Mouse (Mus musculus) cerebellum, postnatal 14 days (tissue): ENCODE measurements around the gene Tmtc2.
A peak's percentile ranks its signal among the peaks of the same experiment; 100 is the strongest.

Experiments
- DNase-seq, 2 experiments: peaks; one replicate each; pipeline ENCODE4 v3.0.0; 2021; ENCODE audit warnings: mixed read lengths in 2 of 2

The Tmtc2 gene

DNA sequence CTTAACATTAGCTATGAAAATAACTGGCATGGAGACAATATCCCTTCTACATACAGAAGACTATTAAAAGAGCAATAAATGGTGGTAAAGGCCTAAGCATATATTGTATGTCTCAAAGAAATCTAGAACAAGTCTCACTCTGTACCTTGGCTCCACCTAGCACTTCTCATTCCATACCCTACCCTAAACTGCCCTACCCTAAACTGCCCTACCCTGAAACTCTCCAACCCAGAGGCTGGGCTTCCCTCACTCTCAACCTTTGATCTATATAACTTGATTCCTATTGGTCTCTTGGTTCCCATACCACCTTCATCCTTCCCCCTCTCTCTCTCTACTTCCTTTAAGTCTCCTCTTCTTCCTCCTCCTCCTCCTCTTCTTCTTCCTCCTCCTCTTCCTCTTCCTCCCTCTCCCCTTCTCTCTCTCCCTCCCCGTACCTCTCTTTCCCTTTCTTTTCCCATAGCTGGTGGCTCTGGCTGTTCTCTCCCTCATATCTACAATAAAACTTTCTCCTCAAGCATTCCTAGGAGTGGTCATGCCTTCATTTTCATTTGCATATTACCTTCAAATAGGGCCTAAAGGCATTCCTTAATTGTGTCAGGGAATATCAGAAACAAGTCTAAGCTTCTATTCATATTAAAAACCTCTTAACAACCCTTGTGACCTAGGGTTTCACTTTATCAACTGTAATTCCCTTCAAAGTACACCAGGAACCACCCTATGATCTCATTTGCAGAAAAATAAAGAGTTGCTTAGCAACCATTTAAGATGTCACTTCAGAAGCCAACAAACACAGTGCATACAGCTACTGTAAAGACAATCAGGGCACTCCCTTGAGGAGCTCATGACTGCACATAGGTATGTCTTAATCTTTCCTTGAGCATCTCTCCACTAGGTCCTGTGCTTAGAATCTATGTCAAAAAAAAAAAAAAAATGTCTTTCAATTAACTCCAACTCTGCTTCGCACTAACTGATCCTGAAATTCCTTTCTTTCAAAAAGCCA is 29.9 kb downstream of the Tmtc2 start:
- DNase-seq, result no peak

DNA sequence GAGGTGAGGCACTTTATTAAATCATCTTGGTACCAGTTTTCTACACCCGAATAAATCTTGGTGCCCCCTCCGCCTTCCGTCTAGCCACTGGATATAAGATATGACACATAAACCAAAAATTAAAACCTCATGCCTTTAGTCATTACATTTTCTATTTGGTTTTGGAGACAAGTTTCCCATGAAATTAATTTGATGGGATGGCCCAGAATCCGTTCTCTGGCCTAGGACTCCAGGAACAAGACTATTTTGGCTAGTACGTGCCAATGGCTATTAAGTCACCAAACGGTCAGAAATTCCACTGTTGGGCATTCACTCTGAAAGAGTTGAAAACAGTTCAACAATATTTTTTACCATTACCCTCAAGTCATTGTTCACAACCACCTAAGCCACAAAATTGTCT is 32.2 kb downstream of the Tmtc2 start:
- no peak for DNase-seq

DNA sequence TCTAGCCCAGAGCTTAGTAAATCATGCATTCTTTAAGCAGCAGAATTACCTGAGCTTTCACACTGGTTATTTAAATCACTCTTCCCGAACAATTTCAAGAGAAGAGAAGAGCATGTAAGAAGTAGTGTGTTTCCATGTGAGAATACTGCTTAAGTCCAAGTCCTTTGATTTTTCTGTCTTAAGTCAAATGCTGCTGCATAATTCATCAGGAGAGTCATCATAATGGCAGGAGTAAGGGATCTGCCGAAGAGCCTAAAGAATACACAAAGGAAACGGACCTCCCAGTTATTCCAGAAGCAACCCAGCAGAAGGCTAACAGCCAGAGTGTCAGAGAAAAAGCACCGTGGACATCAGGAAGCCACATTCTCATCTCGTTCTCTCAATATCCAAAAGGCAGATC is 34.6 kb downstream of the Tmtc2 start:
- no peak for DNase-seq

DNA sequence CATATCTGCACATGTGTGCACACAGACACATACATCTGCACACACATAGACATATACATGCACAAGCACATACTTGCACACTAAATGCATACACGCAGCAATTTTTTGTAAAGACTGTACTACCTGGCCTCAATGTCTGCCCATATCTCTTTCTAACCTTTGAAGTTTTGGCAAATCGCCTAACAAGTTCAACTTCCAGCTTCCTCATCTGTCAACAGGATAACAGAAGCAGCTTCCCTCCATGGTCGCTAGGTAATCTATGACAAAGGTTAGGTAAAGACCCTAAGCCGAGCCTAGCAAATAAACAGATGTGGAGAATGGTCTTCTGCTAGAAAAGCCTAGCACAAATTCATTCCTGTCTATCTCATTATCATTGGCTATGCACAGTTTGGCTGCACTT is 37.3 kb downstream of the Tmtc2 start:
- DNase-seq, result no peak

DNA sequence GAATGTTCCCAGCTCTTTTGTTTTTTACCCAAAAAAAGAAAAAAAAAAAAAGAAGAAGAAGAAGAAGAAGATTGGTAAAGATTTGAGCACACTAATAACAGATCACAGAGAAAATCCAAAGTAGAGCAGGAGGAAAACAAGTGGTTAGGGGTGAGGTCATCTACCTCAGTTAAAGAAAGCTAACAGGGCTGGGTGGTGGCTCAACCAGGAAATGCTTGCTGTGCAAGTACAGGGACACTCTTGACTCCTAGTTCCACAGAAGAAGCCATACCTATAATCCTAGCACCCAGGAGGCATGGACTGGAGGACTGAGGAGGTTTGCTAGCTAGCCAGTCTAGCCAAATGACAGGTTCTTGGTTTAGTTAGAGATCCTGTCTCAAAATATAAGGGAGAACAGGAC is 38.4 kb downstream of the Tmtc2 start:
- DNase-seq, result no peak

DNA sequence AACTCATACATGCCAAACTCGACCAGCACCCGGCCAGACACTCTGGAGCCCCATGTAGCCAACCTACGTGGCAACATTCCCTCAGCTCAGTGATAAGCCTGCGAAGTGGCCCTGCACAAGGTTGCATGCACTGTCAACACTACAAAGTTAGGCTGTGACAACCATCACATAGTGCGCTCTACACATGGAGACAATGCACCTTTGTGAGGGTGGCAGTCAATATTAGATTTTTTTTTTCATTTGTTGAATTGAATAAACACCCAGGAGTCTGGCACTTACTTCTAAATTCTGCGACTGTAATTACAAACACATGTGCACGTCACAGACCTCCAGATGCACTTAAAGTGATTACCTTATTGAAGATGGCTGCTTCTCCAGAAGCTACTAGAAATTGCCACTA is 41.5 kb downstream of the Tmtc2 start:
- no peak for DNase-seq

DNA sequence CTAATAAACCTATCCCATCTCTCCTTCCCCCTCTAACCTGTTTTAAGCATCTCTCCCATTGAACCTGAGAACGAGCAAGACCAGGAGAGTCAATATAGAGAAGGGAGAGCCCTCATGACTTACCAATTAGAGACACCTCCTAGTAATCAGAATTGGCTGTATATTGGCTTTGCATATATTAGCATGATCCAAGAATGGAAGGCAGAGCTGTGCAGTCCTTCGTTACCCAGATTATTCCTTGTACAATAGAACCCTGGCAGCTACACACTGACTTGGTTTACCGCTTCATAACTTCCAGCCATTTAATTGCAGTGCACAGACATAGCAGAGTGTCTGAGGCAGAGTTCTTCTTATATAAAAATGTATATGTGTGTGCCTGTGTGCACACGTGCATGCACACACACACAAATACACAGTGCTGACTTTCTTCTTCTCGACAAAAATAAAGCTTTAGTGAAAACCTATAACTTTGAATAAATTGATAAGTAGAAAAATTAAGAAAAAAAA is 42.2 kb downstream of the Tmtc2 start:
- DNase-seq, result no peak

DNA sequence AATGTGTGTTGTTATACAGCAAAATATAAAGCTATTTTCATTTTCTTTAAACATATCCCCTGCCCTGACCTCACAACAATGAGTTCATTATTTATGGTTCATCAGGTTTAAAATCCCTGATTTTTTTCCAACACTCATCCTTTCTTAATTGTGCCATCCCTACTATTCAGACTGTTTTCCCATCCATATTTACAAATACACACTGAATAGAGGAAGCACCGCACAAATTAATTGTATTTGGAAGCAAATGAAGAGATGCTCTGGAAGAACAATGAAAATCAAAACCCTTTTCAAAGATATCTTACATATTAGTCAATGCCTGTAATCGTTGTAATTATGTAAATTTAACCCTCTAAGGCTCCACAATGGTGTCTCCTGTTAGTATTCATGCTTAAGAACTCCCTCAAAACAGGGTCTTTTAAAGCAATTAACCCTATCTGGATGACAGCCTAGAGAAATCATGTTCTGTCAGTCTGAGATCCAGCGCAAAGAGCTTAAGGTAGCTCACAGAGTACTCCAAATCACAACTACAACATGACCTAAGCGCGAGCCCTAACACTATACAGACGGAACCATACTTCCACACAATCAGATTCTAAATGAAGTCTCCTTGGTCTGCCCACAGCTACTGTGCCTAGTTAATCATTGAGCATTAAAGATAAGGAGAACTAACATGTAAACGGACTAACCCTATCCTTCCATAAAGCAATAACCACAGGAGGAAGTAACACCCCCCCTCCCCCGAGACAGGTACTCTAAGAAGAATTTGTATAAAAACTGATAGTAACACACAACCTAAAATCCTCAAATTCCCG is 43.0 kb downstream of the Tmtc2 start:
- DNase-seq, result no peak

DNA sequence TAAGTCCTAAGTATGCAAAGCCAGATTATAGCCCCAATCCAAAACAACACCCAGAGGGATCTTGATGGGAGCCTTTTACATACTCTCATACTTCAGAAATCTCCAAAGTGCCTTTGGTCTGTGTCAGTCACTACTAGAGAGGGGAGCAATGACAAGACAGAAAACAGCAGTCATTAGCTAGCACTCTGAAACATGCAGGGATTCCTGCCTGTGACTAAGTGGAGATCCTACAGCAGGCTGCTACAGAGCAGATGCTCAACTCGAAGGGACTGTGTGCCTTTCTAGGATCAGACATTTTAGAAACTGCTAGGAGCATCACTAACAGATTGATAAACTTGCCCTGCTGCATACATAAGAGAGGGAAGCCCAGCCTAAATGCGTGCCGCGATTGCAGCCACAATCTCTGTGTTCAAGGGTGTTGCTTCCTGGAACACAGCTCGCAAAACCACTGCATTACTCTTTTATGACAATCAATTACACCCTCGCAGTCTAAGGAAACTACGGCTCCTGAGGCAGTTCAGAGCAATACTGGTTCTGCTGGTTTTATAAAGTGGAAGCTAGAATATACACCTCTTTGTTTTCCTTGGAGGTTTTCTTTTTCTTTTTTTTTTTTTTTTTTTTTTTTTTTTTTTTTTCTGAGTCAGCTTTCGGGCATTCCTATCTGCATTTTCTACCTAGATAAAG is 50.7 kb downstream of the Tmtc2 start:
- no peak for DNase-seq

DNA sequence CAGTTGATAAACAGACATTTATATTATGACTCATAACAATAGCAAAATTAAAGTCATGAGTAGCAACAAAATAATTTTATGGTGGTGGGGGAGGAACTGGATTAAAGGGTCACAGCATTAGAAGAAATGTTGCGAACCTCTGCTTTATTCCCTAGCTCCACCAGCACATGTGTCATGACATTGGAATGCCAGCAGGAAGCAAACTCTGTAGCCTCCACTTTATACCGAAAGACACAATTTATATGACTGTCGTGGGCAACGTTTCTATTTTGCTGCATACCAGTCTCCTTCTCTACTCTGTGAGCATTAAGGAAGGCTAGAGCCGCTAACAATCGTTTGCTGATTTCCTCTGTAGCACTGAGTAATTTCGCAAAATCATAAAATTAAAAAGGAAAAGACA is 51.8 kb downstream of the Tmtc2 start:
- no peak for DNase-seq

DNA sequence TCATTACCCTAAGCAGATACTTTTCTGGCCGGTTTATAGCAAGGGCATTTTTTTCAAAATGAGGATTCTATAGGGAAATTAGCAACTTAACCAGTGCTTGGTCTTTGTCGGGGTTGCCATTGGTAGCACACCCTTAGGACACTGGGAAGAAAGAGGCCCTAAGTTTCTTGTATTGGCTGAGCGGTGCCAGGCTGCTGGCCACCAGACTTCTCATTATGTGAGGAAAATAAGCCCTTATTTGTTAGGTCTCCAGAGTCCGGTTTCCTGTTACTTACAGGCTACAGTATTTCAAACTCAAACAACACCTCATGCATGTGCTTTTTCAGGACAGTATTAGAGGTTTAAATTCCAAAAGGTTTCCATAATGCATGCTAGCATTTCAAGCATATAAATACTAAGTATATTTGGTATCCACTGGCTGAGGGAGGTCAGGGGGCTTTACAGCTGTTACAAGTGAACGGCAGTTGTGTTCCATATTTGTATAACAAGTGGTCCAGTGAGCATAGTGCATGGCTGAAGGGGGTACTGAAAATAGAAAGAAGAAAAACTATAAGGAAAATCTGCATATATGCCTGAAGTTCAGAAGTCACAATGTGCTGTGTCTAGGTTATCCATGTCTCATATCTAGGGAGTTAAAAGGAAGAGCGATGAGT is 55.0 kb downstream of the Tmtc2 start:
- no peak for DNase-seq

DNA sequence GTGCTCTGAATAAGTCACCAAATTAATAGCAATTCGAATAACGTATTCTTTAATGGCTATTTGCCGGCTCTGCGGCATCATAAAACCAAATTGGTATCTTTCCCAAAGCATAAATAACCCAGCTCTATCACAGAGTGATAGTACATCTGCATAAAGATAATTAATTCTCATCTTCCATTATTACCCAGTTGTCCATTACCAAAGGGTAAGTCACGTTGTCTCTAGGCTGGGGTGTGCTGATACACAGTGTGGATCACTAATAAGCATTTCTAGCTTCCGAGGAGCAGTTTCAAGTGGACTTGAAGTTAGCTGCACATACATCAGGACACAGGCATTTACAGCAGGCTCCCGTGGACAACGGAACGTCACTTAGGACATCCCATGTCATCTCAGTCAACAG is 56.1 kb downstream of the Tmtc2 start:
- no peak for DNase-seq

DNA sequence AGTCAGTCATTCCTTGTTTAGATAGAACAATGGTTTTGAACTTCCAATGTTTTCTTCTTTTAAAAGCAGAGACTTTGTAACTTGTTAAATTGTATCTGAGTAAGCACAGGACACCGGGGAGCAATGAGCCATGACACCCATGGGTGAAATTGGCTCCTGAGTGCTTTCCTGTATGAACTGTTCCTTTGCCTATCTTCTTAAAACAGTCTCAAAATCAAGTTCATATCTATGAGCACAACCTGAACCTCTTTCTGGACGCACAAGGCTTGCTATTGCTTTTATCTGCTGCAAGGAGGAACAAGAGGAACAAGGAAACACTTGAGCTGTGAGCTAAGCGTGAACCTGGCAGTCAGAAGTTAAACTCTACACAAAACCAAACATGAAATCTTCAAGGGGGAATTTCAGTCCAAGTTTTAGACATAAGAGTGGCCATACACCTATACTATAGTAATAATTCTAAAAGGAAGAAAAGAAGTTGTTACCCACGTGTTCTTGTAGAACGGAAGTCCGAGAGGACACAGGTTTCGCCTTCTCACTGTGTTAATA is 60.4 kb downstream of the Tmtc2 start:
- no peak for DNase-seq

DNA sequence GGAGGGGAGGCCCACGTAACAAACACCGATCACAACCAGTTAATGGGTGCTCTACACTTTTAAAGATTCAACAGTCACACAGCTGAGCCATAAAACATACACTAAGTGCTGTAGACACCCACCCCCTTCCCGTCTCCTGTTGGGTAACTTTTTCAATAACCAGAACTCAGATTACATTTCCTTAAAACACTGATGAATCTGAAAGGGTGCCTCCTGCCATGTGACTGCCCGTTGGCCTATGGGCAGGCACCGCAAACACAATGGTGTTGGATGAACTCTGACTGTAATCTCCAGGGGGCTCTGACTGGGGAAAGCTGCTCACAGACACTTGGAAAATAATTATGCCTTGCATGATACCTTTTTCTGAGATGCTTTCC is 64.4 kb downstream of the Tmtc2 start:
- peak in 1 of 2 experiments; percentile 51 for DNase-seq

DNA sequence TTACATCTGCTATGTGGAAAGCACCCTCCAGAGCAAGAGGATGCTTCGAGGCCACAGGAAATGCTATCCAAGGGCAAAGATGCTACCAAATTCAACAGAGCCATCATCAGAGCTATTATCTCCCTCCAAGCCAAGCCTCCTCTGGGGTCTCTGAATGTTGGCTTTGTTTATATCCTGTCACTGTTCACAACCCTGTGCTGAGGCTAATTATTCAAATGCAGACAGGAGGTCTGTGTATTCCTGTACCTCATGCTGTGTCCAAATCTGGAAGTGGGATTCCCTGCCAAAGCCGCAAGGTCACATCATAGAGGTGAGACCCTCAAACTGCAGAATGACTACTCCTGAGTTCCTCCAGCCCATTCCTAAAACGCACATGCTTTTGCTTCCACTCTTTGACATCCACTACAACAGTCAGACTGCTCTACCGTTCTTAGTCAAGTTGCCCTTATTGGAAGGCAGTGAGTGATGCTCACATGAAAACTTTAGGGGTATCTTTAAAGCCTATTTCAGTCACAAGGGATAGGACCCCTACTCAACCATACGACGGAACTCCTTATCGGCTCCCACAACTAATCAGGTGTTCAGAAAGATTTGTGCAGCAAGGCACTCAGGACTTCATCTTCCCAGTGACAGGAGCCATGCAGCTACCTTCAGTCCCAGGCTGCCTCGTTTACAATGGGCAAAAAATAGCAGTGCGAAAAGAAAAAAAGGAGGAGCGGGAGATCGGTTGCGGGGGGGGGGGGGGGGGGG is 64.9 kb downstream of the Tmtc2 start:
- DNase-seq, result peak; percentile 86 to 90

DNA sequence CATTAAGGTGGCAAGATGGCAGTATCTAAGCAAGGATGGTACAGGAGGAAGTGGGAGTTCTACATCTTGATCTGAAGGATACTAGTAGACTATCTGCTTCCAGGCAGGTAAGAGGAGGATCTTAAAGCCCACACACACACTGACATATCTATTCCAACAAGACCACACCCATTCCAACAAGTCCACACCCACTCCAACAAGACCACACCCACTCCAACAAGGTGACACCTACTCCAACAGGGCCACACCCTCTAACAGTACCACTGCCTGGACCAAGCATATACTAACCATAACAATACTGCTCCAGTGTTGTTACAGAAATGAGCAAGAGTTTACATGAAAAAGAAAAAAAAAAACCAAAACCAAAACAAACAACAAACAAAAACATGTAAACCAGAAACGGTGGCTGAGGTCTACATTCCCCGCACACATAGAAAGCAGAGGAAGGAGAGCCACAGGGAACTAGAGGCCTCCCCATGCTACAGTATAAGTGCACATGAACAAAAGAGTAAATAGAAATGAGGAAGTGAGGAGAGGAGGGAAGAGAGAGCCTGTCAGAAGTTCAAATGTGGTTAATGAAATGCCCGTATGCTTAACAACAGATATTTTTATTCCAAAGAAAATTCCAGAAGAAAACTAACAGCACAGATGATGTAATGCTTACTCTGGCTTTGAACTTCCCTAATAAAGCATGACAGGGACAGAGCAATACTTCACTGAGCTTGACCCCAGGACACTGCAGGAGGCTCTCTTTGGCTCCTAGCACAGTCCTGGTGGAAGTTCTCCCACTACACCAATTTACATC is 66.1 kb downstream of the Tmtc2 start:
- DNase-seq, result no peak

DNA sequence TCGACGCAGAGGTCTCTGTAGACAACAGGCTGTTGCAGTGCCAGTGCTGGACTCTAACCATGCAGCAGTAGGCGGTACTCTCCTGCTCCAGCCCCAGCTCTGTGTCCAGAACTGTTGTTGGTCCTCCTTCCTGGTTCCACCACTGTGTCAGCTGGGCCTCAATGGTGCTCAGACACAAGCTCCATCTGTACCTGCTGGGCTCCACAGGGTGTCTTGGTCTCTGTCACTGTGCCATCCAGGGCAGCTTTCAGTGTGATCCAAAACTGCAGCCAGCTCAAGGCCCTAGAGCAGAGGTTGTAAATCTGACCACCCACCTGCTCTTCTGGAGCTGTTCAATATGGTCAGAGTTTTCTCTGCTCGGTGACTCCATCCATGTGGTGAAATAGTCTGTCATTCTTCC is 68.2 kb downstream of the Tmtc2 start:
- peak; percentile 85 to 88 for DNase-seq

DNA sequence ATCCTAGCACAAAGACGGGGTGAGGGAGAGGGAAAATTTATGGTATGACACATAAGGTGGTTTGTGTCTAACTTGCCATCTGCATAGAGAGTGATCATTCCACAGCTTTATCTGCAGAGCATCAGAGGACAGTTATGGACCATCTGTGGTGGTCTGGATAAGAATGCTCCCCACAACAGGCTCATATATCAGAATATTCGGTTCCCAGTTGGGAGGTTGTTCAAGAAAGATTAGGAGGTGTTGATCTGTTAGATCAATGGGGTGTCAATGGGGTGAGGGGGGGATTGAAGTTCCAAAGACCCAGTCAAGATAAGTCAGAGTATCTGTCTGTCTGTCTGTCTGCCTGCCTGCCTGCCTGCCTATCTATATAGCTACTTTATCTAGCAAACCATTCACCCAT is 69.8 kb downstream of the Tmtc2 start:
- DNase-seq, result no peak

DNA sequence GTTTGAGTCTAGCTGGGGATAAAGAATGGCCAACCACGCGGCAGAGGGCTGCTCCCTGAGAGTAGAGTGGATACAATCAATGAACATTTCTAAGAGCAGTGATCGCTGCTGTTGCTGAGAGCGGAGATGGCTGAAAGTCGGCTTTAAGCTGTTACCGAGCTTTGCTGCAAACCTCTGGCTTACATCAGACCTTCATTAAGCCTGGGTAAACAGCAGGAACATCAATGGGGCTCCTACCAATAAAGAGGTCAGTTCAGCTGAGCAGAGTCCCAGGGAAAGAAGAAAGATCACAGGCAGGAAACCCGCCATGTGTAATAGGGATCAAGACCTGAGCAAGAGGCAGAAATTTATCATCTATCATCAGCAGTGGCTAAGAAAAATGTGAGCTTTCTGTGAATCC is 72.5 kb downstream of the Tmtc2 start:
- DNase-seq, result no peak

DNA sequence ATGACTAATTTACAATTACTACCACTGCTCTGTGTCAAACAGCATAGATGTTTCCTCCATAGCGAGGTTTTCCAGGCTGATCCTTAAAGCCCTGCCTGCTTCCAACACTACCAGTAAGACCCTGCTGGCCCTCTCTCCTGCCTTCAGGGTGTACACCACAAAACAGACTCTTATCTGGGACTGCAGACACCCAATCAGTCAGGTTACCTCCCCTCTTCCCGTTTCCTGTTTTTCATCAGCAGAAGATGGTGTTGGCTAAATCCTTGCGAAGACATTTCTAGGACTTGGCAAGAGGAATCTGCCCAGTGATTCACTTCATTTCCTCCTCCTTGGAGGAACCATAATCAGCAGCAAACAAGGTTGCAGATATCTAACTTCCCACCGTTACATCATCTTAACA is 73.8 kb downstream of the Tmtc2 start:
- DNase-seq, result no peak

DNA sequence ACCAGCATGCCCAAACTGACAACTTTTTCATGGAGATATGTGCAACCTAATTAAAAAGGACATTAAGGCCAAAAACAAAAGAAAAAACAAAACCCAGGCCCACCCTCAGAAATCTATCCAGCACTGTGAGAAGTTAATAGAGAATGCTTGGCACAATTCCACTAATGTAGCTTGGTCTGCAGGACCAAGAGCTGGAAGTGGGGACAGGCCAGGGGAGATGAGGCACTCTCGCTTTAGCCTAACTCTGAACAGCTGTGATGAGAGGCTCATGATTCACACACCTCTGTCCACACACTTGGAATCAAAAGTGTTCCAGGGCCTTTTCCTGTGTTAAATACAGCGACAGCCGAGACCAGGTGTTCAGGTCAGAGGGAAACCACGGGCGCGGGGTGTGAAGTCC is 79.0 kb downstream of the Tmtc2 start:
- DNase-seq, result no peak
